Mouse (Mus musculus): Measurements from ENCODE around the gene Pigs. TPM values are rescaled to one million over a fixed set of nuclear protein-coding genes. Genes with fewer than 3 reads are reported as not detected.

The Pigs gene
- total RNA-seq (2015; ENCODE audit: low replicate concordance) (3.3 and 10.0 TPM in 2 replicates), total RNA-seq (2017; ENCODE audit: low replicate concordance) (2.5 and 3.6 TPM in 2 replicates)

GRCm38 (mm10) chr11:78327634-78328511, at the start of gene Pigs:
TSS of gene Pigs (plus strand) at chr11:78328415.
- peak; percentile 99 for ATAC-seq (replicated peaks; ENCODE audit: low FRiP score, poor library complexity, severe bottlenecking)

GRCm38 (mm10) chr11:78278853-78279252, 49.4 kb upstream of the Pigs start:
- ATAC-seq (replicated peaks; ENCODE audit: low FRiP score, poor library complexity, severe bottlenecking), result no peak

GRCm38 (mm10) chr11:78279586-78279985, 48.6 kb upstream of the Pigs start:
- no peak for ATAC-seq (replicated peaks; ENCODE audit: low FRiP score, poor library complexity, severe bottlenecking)

GRCm38 (mm10) chr11:78289146-78289763, 39.0 kb upstream of the Pigs start:
- no peak for ATAC-seq (replicated peaks; ENCODE audit: low FRiP score, poor library complexity, severe bottlenecking)

DNA sequence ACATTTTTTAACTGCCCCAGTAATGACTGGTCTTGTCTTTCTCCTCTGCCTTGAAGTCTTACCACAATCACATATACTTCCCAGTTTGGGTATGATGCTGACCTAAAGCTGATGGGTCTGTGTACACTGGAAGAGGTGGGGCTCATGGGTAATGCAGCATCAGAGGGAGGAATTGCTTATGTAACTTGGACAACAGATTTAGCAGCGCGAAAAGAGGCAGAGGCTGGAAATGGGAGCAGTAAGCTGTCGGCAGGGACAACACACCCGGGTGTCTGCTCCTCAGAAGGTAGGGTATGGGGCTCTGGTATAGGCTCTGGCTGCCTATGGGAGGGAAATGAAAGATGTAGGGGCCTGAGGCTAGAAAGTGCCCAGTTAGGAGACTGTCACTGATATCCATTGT, 37.6 kb upstream of the Pigs start, which contains the start of gene BC030499:
BC030499 (plus strand) TSS at position 188 of the 400 bp plus-strand sequence.
- ATAC-seq (replicated peaks; ENCODE audit: low FRiP score, poor library complexity, severe bottlenecking), result no peak

- no peak for ATAC-seq (replicated peaks; ENCODE audit: low FRiP score, poor library complexity, severe bottlenecking)
Observed at GRCm38 (mm10) chr11:78294585-78294984, 33.6 kb upstream of the Pigs start.

DNA sequence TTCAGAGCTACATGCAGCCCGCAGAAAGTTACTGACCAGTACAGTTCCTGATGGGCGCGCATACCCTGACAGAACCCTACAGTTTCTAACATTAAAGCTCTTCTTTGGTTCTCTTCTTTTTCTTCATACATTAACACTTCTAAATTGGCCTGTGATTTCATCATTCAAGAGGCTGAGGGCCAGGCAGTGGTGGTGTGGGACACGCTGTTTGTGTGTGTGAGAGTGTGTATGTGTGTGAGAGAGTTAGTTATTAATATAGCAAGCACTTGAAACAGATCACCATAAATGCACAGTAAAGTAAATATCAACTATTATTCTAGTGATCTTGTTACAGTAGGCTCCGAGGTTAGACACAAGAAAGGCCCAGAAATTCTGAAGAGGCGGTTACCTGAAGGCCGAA, 27.3 kb upstream of the Pigs start:
- no peak for ATAC-seq (replicated peaks; ENCODE audit: low FRiP score, poor library complexity, severe bottlenecking)

- peak; percentile 99 for ATAC-seq (replicated peaks; ENCODE audit: low FRiP score, poor library complexity, severe bottlenecking)
Observed at GRCm38 (mm10) chr11:78301357-78302084, 26.7 kb upstream of the Pigs start, which contains the start of gene Spag5. TSS of gene Spag5 (plus strand) at chr11:78301529.

DNA sequence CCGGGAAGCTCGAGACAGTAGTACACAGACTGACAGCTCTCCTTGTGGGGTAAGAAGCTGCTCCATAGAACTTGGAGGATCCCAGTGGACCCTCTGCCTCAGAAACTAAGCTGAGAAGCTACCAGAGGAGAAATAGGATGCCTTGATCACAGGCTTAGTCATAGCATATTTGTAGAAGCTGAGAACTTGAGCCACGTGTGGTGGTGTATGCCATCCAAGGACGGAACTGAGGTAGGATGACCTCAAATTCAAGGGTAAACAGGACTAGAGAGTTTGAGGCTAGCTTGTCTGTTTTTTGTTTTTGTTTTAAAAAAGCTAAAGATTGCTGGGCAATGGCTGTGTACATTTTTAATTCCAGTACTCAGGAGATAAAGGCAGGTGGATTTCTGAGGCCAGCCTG, 22.9 kb upstream of the Pigs start:
- no peak for ATAC-seq (replicated peaks; ENCODE audit: low FRiP score, poor library complexity, severe bottlenecking)

DNA sequence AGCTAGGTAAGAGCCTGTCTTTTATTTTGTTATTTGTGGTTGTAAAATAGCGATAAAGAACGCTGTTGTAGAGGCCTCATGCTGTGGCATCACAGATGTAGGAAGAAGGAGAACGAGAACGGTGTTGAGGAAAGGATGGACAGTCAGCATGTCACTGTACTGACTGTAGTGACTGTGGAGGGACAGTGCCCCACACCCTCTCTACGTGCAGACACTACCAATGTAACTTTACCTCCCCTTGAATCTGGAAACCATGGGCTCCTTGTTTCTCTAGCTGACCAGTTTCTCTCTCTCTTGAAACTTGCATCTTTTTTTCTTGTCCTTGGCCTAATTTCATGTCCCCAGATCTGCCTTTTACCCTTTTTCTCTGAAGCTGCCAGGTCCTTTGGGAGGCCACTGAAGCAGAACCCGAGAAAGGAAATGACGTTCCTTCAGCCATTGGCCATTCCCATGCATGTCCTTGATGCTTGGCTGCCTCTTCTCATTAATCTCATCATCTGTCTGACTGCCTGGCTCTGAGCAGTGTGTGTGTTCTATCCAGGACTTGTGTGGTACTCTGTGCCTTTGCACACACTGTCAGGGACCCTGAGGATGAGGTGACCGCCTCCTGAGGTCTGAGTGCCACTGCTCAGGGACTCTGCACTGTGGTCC, 17.2 kb upstream of the Pigs start:
- no peak for ATAC-seq (replicated peaks; ENCODE audit: low FRiP score, poor library complexity, severe bottlenecking)

DNA sequence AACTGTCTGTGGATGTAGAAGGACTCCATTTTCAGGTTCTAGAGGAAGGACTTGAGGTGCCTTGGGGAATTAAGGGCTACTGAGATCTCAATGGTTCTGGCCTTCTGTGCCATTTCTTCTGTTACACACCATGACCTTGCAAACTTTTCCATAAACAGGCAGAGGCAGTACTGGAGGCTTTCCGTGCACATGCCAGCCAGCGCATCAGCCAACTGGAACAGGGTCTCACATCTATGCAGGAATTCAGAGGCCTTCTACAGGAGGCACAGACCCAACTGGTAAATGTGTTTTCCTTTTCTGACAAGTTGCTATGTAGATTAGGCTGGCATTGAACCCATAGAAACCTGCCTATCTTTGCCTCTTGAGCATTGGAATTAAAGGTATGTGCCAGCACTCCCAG, 14.6 kb upstream of the Pigs start:
- ATAC-seq (replicated peaks; ENCODE audit: low FRiP score, poor library complexity, severe bottlenecking), result no peak

DNA sequence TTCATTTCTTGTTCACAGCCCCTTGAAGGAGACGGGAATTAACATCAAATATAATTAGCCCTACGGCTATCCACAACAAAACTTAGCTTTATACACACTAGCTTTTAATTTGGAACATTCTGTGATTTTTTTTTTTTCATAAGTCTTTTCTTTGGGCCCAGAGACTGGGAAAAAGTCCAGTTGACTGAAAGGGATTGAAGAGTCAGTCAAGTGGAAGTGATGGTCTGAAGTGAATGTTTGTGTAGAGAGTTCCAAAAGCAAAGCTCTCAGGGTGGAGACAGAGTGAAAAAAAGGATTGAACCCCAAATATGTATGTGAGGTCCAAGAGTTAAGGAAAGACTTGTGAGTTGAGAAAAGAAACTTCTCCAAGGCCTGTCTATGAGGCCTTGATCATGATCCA, 9.8 kb upstream of the Pigs start:
- ATAC-seq (replicated peaks; ENCODE audit: low FRiP score, poor library complexity, severe bottlenecking), result no peak

- ATAC-seq (replicated peaks; ENCODE audit: low FRiP score, poor library complexity, severe bottlenecking), result no peak; the same call in 1 of the 2 replicates
Observed at GRCm38 (mm10) chr11:78322076-78322831, 6.0 kb upstream of the Pigs start.

DNA sequence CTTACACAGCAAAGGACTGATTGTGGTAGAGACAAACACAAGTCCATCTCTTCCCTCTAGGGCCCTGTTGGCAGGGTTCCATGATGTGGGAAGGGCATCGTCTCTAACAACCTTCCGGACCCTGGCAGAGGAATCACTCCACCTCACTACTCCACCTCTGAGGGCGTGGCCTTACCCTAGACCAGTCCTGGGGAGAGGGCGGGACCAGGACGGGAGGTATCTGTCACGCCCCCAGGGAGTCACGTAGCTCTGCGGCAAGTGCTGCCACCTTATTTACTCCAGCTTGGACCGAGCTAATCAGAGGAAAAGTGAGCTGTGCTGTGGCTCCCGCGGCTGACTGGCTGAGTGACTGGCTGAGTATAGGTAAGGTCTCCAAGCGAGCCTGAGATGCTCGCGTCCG, 5.4 kb upstream of the Pigs start, which contains the start of gene Aldoc:
Aldoc (plus strand) TSS at position 109 of the 400 bp plus-strand sequence.
- ATAC-seq (replicated peaks; ENCODE audit: low FRiP score, poor library complexity, severe bottlenecking), result peak; percentile 96

- ATAC-seq (replicated peaks; ENCODE audit: low FRiP score, poor library complexity, severe bottlenecking), result no peak
Observed at GRCm38 (mm10) chr11:78324000-78324785, 4.0 kb upstream of the Pigs start.

DNA sequence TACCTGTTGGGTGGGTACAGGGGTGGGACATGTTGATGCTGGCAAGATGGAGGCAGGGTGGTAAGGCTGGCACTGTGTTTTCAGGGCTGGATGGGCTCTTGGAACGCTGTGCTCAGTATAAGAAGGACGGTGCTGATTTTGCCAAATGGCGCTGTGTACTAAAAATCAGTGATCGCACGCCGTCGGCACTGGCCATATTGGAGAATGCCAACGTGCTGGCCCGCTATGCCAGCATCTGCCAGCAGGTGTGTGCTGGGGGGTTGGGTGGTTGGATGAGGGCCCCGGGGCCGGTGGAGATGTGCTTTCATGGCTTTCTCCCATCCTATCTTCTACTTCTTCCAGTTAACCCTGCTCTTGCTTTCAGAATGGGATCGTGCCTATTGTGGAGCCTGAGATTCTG, 3.2 kb upstream of the Pigs start:
- no peak for ATAC-seq (replicated peaks; ENCODE audit: low FRiP score, poor library complexity, severe bottlenecking)

GRCm38 (mm10) chr11:78327215-78327614, 1.0 kb upstream of the Pigs start:
- no peak for ATAC-seq (replicated peaks; ENCODE audit: low FRiP score, poor library complexity, severe bottlenecking)

- peak; percentile 31 for ATAC-seq (replicated peaks; ENCODE audit: low FRiP score, poor library complexity, severe bottlenecking)
Observed at GRCm38 (mm10) chr11:78328512-78329056, 369 bp downstream of the Pigs start.

All from erythroblast, adult 5-6 weeks (primary cell).